Mouse (Mus musculus) colon, adult 2 months (tissue): ENCODE results near the gene Rpp14. TPM values are rescaled to one million over a fixed set of nuclear protein-coding genes. Genes with fewer than 3 reads are reported as not detected.

Experiments
- polyA plus RNA-seq: library from polyadenylated mRNA; depleted of rRNA; stranded (reverse); fragments of >200 nt; gene quantifications from 2 replicates; pipeline ENCODE4 v1.2.3, GENCODE M21; 2012; rRNA removed

Rpp14 gene
- polyA plus RNA-seq, result 3.9 and 5.5 TPM in 2 replicates

DNA sequence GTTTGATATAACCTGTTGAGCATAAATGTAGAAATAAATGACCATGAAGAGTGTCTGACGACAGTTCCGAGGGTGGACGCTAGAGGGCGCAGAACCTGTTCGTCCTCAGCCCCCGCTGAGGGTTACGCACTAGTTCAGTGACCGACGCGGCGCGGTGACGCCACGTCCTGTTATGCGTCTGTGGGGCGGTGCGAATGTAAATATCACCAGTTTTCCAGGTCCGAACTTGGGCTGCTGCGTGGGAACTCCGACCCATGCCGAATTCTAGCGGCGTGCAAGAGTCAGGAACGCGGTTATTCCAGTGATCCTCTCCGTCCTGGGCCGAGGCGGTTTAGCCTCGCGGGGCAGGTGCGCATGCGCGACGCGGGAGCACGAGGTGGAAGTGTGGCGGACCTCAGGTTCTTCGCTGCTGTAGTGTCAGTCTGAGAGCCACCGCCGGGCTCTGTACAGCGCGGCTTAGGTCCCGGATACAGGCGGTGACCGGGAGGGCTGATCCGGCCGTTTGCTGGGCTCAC, at the start of gene Rpp14:
Gene Rpp14, plus strand, starts transcription at position 203 of the 515 bp plus-strand sequence.

DNA sequence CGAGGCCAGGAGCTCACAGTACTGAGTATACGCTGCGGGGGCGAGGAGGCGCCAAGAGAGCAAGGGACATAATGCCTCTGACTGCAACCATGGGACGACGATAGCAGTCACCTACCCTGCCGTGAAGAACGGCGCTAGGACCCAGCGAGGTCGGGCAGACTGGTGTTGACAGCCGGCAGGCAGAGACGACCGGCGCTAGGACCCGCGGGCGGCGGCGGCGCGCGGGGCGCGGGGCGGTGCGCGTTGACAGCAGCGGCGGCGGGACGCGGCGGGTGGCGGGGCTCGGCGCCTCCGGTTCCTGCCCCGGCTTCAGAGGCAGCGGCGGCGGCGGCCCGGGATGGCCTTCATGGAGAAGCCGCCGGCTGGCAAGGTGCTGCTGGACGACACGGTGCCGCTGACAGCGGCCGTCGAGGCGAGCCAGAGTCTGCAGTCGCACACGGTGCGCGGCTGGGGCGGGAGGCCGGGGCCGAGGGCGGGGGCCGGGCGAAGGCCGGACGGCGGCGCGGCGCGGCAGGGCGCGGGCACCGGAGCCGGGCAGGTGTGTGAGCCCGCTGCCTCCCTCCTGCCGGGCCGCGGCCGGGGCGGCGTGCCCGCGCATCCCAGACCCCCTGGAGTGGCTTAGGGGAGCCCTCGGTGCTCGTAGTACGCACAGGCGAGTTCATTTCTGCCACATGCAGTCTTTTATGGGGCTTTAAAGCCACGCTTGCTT, 18.0 kb downstream of the Rpp14 start, which contains the start of gene Pxk:
Gene Pxk, plus strand, starts transcription at position 234 of the 709 bp plus-strand sequence.

Other genes with a start within 250 kb of the Rpp14 start
- gene Gm45521, start 123.1 kb upstream of the Rpp14 start, polyA plus RNA-seq, result not detected in 2 replicates
- 3.5 and 4.1 TPM in 2 replicates for gene Dnase1l3, start 85.8 kb upstream of the Rpp14 start, polyA plus RNA-seq
- 34.6 and 40.3 TPM in 2 replicates for gene Abhd6, start 77.5 kb upstream of the Rpp14 start, polyA plus RNA-seq
- 23.0 and 37.5 TPM in 2 replicates for gene Pxk, start 17.8 kb downstream of the Rpp14 start, polyA plus RNA-seq
- gene Pdhb, start 92.7 kb downstream of the Rpp14 start, polyA plus RNA-seq, result 33.3 and 34.0 TPM in 2 replicates
- 4.3 and 5.0 TPM in 2 replicates for gene Kctd6, start 133.8 kb downstream of the Rpp14 start, polyA plus RNA-seq
- 2.1 and 2.2 TPM in 2 replicates for gene Acox2, start 179.0 kb downstream of the Rpp14 start, polyA plus RNA-seq
- 0.83 and 1.2 TPM in 2 replicates for gene Fam107a, start 237.7 kb downstream of the Rpp14 start, polyA plus RNA-seq